Mouse (Mus musculus): Measurements from ENCODE around the gene Hmgcs1. TPM values are rescaled to one million over a fixed set of nuclear protein-coding genes. Genes with fewer than 3 reads are reported as not detected.
"Not testable (repeated sequence)": the region's sequence is repeated elsewhere in the genome, so short reads cannot be mapped to it uniquely, and the experiment has no call there.

Hmgcs1 gene
- polyA plus RNA-seq, 1 experiment from 2014 or later, result 497 TPM

DNA sequence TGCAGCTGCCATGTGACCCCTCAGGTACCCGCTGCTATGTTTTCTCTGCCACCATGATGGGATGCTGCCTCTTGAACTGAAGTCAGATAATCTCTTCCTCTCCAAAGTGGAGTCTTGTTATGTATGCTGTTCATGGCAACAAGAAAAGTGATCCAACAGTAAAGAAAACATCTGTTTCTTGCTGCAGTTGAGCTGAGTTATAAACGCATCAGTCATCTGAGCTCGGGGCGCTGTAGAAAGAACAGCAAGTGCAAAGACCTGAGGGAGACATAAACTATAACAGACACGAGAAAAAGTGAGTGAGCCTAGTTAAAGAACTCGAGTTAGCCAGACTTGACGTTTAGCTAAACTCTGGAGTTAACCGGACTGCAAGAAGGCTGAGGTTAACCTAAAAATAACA lies 11.4 kb upstream of the Hmgcs1 start:
- H3K9ac ChIP-seq (replicated peaks), result no peak overlapping the region
- no peaks in the 10 kb centered on the region for H3K27me3 ChIP-seq (replicated peaks)
- 79% methylated on average over 8 of the region's 8 CpGs for WGBS
- no peak overlapping the region for H3K27ac ChIP-seq (replicated peaks)
- no peaks in the 10 kb centered on the region for H3K4me1 ChIP-seq
- H3K36me3 ChIP-seq, result no peaks in the 10 kb centered on the region
- H3K4me3 ChIP-seq (replicated peaks), result no peak overlapping the region
- no peak for ATAC-seq (ENCODE audit: low FRiP score)
- H3K4me2 ChIP-seq, result no peak overlapping the region
- H3K9me3 ChIP-seq (replicated peaks), result no peaks in the 10 kb centered on the region

DNA sequence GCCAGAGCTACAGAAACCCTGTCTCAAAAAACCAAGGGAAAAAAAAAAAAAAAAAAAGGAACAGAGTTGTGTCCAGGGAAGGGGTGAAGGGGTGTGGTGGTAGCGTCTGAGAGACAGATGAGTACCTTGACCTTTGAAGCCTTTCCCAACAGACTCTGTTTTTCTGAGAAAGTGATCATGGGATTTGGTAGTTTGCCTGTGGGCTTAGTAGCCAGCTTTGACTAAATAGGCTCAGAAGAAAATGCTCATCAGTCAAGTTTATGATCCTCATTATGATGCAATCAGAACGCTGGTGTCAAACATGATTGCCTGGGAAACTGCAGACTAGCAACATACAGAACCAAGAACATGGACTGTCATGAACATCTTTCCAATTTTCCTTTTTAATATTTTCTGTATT lies 10.5 kb upstream of the Hmgcs1 start:
- H3K4me1 ChIP-seq, result no peaks in the 10 kb centered on the region
- no peak overlapping the region for H3K4me2 ChIP-seq
- no peak for ATAC-seq (ENCODE audit: low FRiP score)
- no peaks in the 10 kb centered on the region for H3K36me3 ChIP-seq
- H3K9me3 ChIP-seq (replicated peaks), result no peaks in the 10 kb centered on the region
- WGBS, result 34% methylated on average over 2 of the region's 2 CpGs
- H3K27ac ChIP-seq (replicated peaks), result no peak overlapping the region
- H3K9ac ChIP-seq (replicated peaks), result no peak overlapping the region
- H3K4me3 ChIP-seq (replicated peaks), result no peak overlapping the region
- no peaks in the 10 kb centered on the region for H3K27me3 ChIP-seq (replicated peaks)

DNA sequence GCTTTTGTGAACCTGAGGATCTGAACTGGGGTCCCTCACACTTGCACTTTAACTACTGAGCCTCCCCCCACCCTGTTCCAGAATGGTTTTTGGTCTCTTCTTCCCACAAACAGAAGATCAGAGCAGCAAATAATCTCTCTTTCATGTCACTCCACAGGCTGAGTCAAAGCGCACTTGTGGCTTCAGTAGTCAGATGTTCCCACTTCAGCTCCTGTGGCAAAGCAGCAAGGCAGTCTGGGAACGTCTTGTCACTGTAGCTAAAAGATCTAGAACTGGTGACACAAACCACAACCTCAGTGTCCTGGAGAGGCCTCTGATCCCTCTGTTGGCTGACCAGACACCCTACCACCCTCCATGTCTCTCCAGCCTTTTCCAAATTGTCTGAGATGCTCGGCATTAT lies 9.0 kb upstream of the Hmgcs1 start:
- WGBS, result 83% methylated on average over 3 of the region's 3 CpGs
- ATAC-seq (ENCODE audit: low FRiP score), result no peak
- H3K36me3 ChIP-seq, result no peaks in the 10 kb centered on the region
- H3K4me1 ChIP-seq, result no peaks in the 10 kb centered on the region
- no peaks in the 10 kb centered on the region for H3K9me3 ChIP-seq (replicated peaks)
- no peak overlapping the region for H3K4me3 ChIP-seq (replicated peaks)
- H3K27ac ChIP-seq (replicated peaks), result no peak overlapping the region
- H3K9ac ChIP-seq (replicated peaks), result no peak overlapping the region
- H3K27me3 ChIP-seq (replicated peaks), result no peaks in the 10 kb centered on the region
- no peak overlapping the region for H3K4me2 ChIP-seq

DNA sequence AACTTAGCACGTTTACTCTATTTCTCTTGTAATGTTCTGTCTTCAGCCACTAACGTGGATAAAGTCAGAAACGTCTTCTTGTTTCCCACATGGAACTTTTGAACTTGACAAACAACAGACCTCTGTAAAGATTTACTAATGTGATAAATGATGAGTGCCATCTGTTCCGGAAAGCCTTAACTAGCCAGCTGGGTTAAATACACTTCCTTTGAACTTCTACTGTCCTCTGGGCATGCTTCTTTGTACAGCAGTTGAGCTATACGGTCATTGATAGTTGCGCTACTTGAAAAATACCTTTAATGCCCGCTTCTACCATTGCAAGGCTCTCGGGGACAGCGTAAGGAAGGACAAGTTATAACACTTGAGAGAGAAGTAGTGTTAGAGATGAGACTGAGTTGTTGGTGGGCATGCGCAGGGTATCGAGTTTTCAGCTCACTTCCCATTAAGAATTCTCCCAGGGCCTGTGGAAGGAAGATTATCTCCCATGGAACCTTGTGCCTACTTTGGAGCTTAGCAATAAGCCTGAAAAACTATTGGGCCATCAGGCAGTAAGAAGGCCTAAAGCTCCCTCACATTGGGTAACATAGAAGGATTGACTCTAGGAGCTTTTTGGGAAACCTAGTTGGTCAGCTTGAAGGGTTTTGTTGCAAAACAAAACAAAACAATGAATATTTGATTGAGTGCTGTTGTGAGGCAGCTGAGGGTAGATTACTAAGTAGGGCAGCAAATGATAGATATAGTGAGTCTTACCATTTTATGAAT lies 5.6 kb upstream of the Hmgcs1 start:
- WGBS, result 70% methylated on average over 11 of the region's 11 CpGs
- Histone ChIP-seq H3K4me3 (replicated peaks) (no peak overlapping the region), H3K9ac (replicated peaks) (no peak overlapping the region), H3K27ac (replicated peaks) (no peak overlapping the region), H3K4me2 (no peak overlapping the region), H3K4me1 (peaks cover 14% of the 10 kb centered on the region), H3K36me3 (no peaks in the 10 kb centered on the region), H3K27me3 (replicated peaks) (no peaks in the 10 kb centered on the region), H3K9me3 (replicated peaks) (no peaks in the 10 kb centered on the region)
- no peak for ATAC-seq (ENCODE audit: low FRiP score)

DNA sequence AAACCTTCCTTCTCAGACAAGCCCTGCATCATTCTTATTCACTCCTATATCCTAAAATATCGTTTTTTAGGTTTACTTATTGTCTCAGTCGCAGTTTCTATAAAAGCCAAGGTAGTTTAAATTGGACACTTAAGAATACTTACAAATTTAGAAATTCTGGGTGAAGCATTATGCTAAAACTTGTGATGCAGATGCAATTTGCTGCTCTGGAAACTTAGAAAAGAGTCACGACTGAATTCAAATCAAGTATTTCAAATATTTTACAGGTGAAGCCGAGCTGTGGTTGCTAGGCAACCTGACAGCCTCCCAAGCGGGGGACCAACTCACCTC lies 505 bp upstream of the Hmgcs1 start:
- no peak for ATAC-seq (ENCODE audit: low FRiP score)
- Histone ChIP-seq H3K27me3 (replicated peaks) (no peaks in the 10 kb centered on the region), H3K4me1 (peaks cover 45% of the 10 kb centered on the region), H3K4me2 (peak overlapping the region; percentile 52), H3K36me3 (no peaks in the 10 kb centered on the region), H3K9ac (replicated peaks) (0 out of 2 replicates have a peak overlapping the region, but pooled peaks have one; percentile 11), H3K9me3 (replicated peaks) (no peaks in the 10 kb centered on the region), H3K27ac (replicated peaks) (peak overlapping the region; percentile 84), H3K4me3 (replicated peaks) (peak overlapping the region; percentile 78)
- WGBS, result 7% methylated on average over 5 of the region's 5 CpGs

DNA sequence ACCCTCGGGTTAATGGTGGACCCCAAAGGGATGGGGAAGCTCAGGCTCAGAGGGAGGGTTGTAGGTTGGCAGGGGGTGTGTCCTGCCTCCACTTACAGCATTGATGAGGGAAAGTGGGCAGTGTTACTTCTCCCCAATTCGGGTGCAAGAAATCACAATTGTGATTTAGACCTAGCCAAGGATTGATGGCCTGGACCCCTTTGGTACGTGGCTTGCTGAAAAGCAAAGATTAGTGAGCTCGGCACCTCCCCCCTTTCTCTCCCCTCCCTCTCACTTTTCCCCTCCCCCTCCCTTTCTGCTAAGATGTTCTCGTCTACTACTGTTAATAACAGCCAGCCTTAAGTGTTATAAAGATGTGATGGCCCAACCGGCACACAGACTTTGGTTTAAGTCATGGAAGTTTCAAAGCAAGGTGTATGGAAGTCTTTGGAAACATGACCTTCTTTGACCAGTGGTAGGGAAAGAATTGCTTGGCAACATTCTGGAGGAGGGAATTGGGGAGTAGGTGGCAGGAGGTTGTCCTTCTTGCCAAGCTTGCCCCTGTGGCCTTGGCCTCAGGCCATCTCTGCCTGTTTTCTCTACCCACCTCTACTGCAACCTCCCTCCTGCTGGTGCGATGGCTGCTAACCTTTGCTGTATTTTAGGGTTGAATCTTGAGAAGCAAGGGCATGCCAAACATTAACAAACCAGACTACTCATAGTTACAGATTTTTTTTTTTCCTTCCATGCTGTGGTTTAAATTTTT lies 869 bp downstream of the Hmgcs1 start:
- Histone ChIP-seq H3K4me3 (replicated peaks) (peak overlapping the region; percentile 78), H3K4me1 (peaks cover 55% of the 10 kb centered on the region), H3K27me3 (replicated peaks) (no peaks in the 10 kb centered on the region), H3K4me2 (peak overlapping the region; percentile 75), H3K27ac (replicated peaks) (peak overlapping the region; percentile 99), H3K9ac (replicated peaks) (peak overlapping the region; percentile 91), H3K9me3 (replicated peaks) (no peaks in the 10 kb centered on the region), H3K36me3 (no peaks in the 10 kb centered on the region)
- WGBS, result 2% methylated on average over 7 of the region's 7 CpGs
- ATAC-seq (ENCODE audit: low FRiP score), result no peak

DNA sequence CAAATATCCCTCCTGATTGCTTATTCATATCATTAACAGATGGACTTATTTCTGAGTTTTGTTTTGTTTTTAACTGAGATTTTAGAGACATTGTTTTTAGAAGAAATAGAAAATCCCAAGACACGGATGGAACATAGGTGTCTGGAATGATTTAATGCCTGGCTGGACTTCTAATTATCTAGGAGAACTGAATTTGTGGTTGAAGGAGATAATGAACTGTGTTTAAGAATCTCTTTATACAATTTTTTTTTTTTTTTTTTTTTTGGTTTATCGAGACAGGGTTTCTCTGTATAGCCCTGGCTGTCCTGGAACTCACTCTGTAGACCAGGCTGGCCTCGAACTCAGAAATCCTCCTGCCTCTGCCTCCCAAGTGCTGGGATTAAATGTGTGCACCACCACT lies 1.8 kb downstream of the Hmgcs1 start:
- H3K27me3 ChIP-seq (replicated peaks); H3K9me3 ChIP-seq (replicated peaks); H3K36me3 ChIP-seq; ATAC-seq (ENCODE audit: low FRiP score); H3K27ac ChIP-seq (replicated peaks): not testable (repeated sequence)
- H3K4me1 ChIP-seq, result peaks cover 61% of the 10 kb centered on the region
- WGBS, result 59% methylated on average over 3 of the region's 3 CpGs
- peak overlapping the region; percentile 75 for H3K4me2 ChIP-seq
- H3K9ac ChIP-seq (replicated peaks), result peak overlapping the region; percentile 91
- peak overlapping the region; percentile 78 for H3K4me3 ChIP-seq (replicated peaks)

DNA sequence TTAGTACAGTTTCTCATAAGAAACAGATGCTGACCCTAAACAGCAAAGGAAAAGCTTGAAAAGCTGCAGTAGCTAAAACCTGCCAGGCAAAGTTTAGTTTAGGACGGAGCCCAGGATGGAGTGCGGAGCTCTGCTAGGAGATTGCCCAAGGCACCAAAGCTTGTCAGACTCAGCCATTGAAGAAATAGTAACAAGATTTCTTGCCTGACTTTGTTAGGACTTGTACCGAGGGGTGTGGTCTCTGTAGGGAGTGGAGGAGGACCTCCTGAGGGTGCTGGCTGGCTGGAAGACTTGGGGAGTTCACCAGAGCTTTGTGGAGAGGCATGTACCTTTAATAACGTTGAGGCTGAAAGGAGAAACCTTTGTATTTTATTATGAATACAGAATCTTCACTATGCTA lies 5.5 kb downstream of the Hmgcs1 start:
- 68% methylated on average over 4 of the region's 4 CpGs for WGBS
- no peak for ATAC-seq (ENCODE audit: low FRiP score)

DNA sequence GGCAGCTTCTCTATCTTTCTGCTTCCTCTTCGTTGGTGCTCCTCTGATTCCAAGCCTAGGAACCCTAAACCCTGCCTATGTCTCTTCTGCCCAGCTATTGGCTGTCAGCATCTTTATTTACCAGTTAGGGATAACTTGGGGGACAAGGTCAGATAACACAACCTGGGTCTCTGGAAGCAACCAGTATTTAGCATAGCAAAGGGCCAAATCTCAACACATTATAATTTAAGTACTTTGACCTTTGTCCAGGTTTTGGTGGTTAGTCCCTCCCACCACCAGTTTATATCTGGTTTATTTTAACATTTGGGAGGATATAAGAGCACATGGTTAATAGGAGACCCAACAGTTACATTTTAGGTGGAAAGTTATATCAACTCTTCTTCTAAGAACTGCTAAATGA lies 6.3 kb downstream of the Hmgcs1 start:
- ATAC-seq (ENCODE audit: low FRiP score), result no peak
- H3K4me1 ChIP-seq, result peaks cover 47% of the 10 kb centered on the region
- no peaks in the 10 kb centered on the region for H3K9me3 ChIP-seq (replicated peaks)
- H3K27me3 ChIP-seq (replicated peaks), result no peaks in the 10 kb centered on the region
- no peak overlapping the region for H3K9ac ChIP-seq (replicated peaks)
- H3K4me3 ChIP-seq (replicated peaks), result no peak overlapping the region
- no peak overlapping the region for H3K4me2 ChIP-seq
- H3K27ac ChIP-seq (replicated peaks), result no peak overlapping the region
- WGBS, result 88% methylated on average over 1 of the region's 1 CpGs
- H3K36me3 ChIP-seq, result peaks cover 19% of the 10 kb centered on the region

More for the DNA sequence above, 5.5 kb downstream of the Hmgcs1 start:
- no peak overlapping the region for H3K4me3 ChIP-seq (replicated peaks)
- no peak overlapping the region for H3K9ac ChIP-seq (replicated peaks)
- peak overlapping the region; percentile 27; the same call in 1 of the 2 replicates for H3K4me2 ChIP-seq
- no peak overlapping the region for H3K27ac ChIP-seq (replicated peaks)
- H3K36me3 ChIP-seq, result peaks cover 12% of the 10 kb centered on the region
- H3K27me3 ChIP-seq (replicated peaks), result no peaks in the 10 kb centered on the region
- peaks cover 51% of the 10 kb centered on the region for H3K4me1 ChIP-seq
- no peaks in the 10 kb centered on the region for H3K9me3 ChIP-seq (replicated peaks)

DNA sequence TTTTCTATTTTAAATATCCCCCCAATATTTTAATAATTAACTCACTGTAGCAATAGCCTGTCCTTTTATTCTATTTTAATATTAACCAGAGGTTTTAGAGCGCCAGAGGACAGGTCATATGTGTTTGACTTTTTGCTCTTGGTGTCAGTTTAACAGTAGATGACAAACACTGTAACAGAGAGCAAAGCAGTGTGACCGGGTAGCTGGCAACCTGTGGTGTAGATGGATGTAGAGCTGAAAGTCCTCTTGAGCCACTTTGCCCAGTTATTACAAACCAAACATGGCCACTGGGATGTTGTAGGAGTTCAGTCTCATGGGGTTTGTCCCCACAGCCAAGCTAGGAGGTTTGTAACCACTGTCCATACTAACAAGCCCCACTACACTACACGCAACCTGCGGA lies 8.3 kb downstream of the Hmgcs1 start:
- H3K36me3 ChIP-seq, result peaks cover 32% of the 10 kb centered on the region
- no peak overlapping the region for H3K4me2 ChIP-seq
- H3K4me1 ChIP-seq, result peaks cover 32% of the 10 kb centered on the region
- H3K4me3 ChIP-seq (replicated peaks), result no peak overlapping the region
- H3K9me3 ChIP-seq (replicated peaks), result no peaks in the 10 kb centered on the region
- H3K9ac ChIP-seq (replicated peaks), result no peak overlapping the region
- no peaks in the 10 kb centered on the region for H3K27me3 ChIP-seq (replicated peaks)
- 93% methylated on average over 4 of the region's 4 CpGs for WGBS
- no peak for ATAC-seq (ENCODE audit: low FRiP score)
- no peak overlapping the region for H3K27ac ChIP-seq (replicated peaks)

DNA sequence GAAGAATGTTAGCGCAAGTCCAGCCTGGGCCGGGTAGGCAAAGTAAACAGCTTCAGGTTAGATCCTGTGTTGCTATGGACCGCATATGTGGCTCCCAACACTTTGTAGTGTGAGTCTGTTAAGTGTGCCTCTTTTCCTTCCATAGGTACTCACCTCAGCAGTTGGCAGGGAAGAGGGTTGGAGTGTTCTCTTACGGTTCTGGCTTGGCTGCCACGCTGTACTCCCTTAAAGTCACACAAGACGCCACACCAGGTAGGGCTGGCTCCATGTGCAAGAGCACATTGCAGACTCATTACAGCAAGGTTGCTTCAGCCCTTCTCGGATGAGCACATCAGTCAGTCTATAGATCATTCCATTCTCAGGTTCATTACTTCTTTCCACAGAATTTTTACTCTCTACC lies 14.1 kb downstream of the Hmgcs1 start:
- H3K27me3 ChIP-seq (replicated peaks), result no peaks in the 10 kb centered on the region
- H3K4me2 ChIP-seq, result no peak overlapping the region
- 95% methylated on average over 7 of the region's 7 CpGs for WGBS
- no peaks in the 10 kb centered on the region for H3K9me3 ChIP-seq (replicated peaks)
- H3K4me1 ChIP-seq, result no peaks in the 10 kb centered on the region
- H3K4me3 ChIP-seq (replicated peaks), result no peak overlapping the region
- H3K36me3 ChIP-seq, result peaks cover 68% of the 10 kb centered on the region
- ATAC-seq (ENCODE audit: low FRiP score), result no peak
- no peak overlapping the region for H3K9ac ChIP-seq (replicated peaks)
- no peak overlapping the region for H3K27ac ChIP-seq (replicated peaks)

DNA sequence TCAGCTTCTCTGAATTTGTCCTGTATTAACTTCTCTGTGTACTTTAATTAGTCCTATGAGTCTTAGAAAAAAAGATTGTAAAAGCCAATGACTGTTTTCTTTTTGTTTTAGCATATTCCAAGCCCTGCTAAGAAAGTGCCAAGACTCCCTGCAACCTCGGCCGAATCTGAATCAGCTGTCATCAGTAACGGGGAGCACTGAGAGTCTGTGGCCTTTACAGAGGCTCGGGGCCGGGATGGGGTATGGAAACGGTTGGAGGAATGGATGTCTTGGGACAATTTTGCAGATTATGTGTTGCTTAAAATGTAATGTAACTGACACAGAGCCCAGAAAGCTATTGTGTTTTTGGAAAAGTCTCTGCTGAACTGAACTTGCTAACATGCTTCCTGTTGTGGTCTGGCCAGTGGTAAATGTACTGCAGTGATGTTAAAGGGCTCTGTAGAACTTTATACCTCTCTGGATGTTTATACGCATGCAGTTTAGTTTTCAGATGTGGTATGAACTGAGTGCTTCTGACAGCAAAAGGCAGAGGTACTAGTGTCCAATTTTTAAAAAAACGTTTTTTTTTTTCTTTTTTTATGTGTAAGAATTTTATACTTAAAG lies 16.2 kb downstream of the Hmgcs1 start:
- H3K4me1 ChIP-seq; ATAC-seq (ENCODE audit: low FRiP score); H3K27me3 ChIP-seq (replicated peaks); H3K27ac ChIP-seq (replicated peaks); H3K4me3 ChIP-seq (replicated peaks); H3K9me3 ChIP-seq (replicated peaks); H3K9ac ChIP-seq (replicated peaks); H3K4me2 ChIP-seq: not testable (repeated sequence)
- 88% methylated on average over 7 of the region's 8 CpGs for WGBS
- H3K36me3 ChIP-seq, result peaks cover 70% of the 10 kb centered on the region

All from neural tube, embryonic 15.5 days (tissue).